Comparison of ENCODE assay signal across 24 mouse cellular contexts in the genomic region with DNA sequence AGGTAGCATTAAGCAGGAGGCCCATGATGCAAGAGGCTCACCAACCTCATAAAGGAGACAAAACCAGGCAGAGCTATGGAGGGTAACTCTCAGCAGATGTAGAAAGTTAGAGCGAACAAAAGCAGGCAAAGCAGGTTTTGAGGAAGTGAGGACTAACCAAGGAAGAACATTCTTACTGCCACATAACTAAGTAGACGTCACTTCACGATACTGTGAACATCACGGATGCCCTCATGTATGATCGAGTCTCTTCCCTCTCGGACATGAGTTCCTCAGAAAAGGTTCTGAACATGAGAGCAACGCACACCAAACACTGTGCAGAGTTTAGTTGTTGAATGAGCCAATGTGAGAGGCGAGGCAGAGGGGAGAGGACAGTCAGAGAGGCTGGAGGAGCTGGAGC.
"Had no signal": no experiment of that assay in that cellular context is flagged by ENCODE, and none has a peak within 500 bp of the region (broad histone marks: within the 10 kb centered on the region; RNA-seq: fewer than 3 reads in every experiment).

No protein-coding gene starts in this region.

- H3K9ac ChIP-seq: heart, embryonic 12.5 days; hindbrain, embryonic 12.5 days; hindbrain, embryonic 14.5 days; intestine, embryonic 15.5 days; limb, embryonic 13.5 days; limb, embryonic 15.5 days had no signal

- H3K36me3 ChIP-seq: hindbrain, embryonic 10.5 days; hindbrain, embryonic 12.5 days; intestine, embryonic 15.5 days; limb, embryonic 13.5 days; limb, embryonic 15.5 days had no signal

- ATAC-seq: hindbrain, embryonic 16.5 days; inflammation-experienced regulatory T-cells, adult 6 months; intestine, embryonic 15.5 days; intestine, postnatal 0 days had no signal

- DNase-seq: gastrocnemius, adult 2 months; gastrocnemius, postnatal 10 days; gastrocnemius, postnatal 25 days; heart, adult 11 months; heart, postnatal 10 days; heart, postnatal 4 days; kidney, adult 18-20 months; kidney, adult 8-10 months; kidney, postnatal 10 days; kidney, postnatal 36 days; layer of hippocampus, adult 9-11 months; layer of hippocampus, postnatal 36 days; left cerebral cortex, postnatal 4 days had no signal

- H3K27ac ChIP-seq: gastrocnemius, adult 2 months; heart, embryonic 10.5 days; hindbrain, embryonic 10.5 days; hindbrain, embryonic 12.5 days; hindbrain, embryonic 14.5 days; intestine, embryonic 15.5 days; limb, embryonic 13.5 days; limb, embryonic 15.5 days had no signal

- H3K27me3 ChIP-seq: heart, embryonic 12.5 days; hindbrain, embryonic 12.5 days; intestine, embryonic 15.5 days; limb, embryonic 13.5 days; limb, embryonic 15.5 days had no signal

- H3K9me3 ChIP-seq: intestine, embryonic 15.5 days; limb, embryonic 15.5 days had no signal

- H3K4me2 ChIP-seq: heart, embryonic 12.5 days; hindbrain, embryonic 12.5 days; hindbrain, embryonic 14.5 days; intestine, embryonic 15.5 days; limb, embryonic 13.5 days; limb, embryonic 15.5 days had no signal

- H3K4me3 ChIP-seq: gastrocnemius, adult 2 months; heart, embryonic 10.5 days; heart, embryonic 12.5 days; hindbrain, embryonic 10.5 days; hindbrain, embryonic 12.5 days; intestine, embryonic 15.5 days; limb, embryonic 13.5 days; limb, embryonic 15.5 days had no signal
